Mouse (Mus musculus) adrenal gland, postnatal 14 days (tissue): ENCODE results near the gene Cilp2. TPM values are rescaled to one million over a fixed set of nuclear protein-coding genes. Genes with fewer than 3 reads are reported as not detected.

Source experiments
- DNase-seq: peaks from one replicate; pipeline ENCODE4 v3.0.0; 2021; ENCODE audit warnings: mixed read lengths
- total RNA-seq: library from RNA; stranded (reverse); gene quantifications from 2 replicates; pipeline ENCODE4 v1.2.3, GENCODE M21; 2021

Cilp2 gene
- total RNA-seq, 1 experiment from 2014 or later = 0.07 TPM

- DNase-seq = peak; percentile 79
Measured at GRCm38 (mm10) chr8:69874155-69874554, 13.3 kb downstream of the Cilp2 start.

GRCm38 (mm10) chr8:69870907-69871306 lies 16.6 kb downstream of the Cilp2 start:
- no peak for DNase-seq

- DNase-seq = no peak
Measured at GRCm38 (mm10) chr8:69870003-69870765, 17.3 kb downstream of the Cilp2 start.

GRCm38 (mm10) chr8:69867696-69868326 lies 19.7 kb downstream of the Cilp2 start:
- DNase-seq = peak; percentile 68

- DNase-seq = no peak
Measured at GRCm38 (mm10) chr8:69864180-69864579, 23.3 kb downstream of the Cilp2 start.

GRCm38 (mm10) chr8:69863387-69864020 lies 24.0 kb downstream of the Cilp2 start:
- DNase-seq = no peak

- no peak for DNase-seq
Measured at GRCm38 (mm10) chr8:69861251-69861650, 26.2 kb downstream of the Cilp2 start.

- no peak for DNase-seq
Measured at GRCm38 (mm10) chr8:69860807-69861206, 26.7 kb downstream of the Cilp2 start.

- DNase-seq = no peak
Measured at GRCm38 (mm10) chr8:69853869-69854268, 33.6 kb downstream of the Cilp2 start.

GRCm38 (mm10) chr8:69850926-69851506 lies 36.5 kb downstream of the Cilp2 start:
- DNase-seq = no peak

GRCm38 (mm10) chr8:69849899-69850298 lies 37.6 kb downstream of the Cilp2 start:
- DNase-seq = peak; percentile 27

GRCm38 (mm10) chr8:69848951-69849350 lies 38.5 kb downstream of the Cilp2 start:
- peak; percentile 68 for DNase-seq

GRCm38 (mm10) chr8:69847167-69848065 lies 40.1 kb downstream of the Cilp2 start:
- DNase-seq = no peak

- no peak for DNase-seq
Measured at GRCm38 (mm10) chr8:69837057-69837682, 50.3 kb downstream of the Cilp2 start.

- peak; percentile 88 for DNase-seq
Measured at GRCm38 (mm10) chr8:69832298-69832853, 55.1 kb downstream of the Cilp2 start, which contains the start of gene Pbx4. TSS of gene Pbx4 (plus strand) at chr8:69832491.

Other genes with a start within 250 kb of the Cilp2 start
- 2.0 and 2.4 TPM in 2 replicates for gene Zfp964, start 233.2 kb downstream of the Cilp2 start, total RNA-seq
- gene Zfp869, start 177.0 kb downstream of the Cilp2 start, total RNA-seq = 17.6 and 21.5 TPM in 2 replicates
- gene Zfp963, start 137.7 kb downstream of the Cilp2 start, total RNA-seq = 2.8 and 3.9 TPM in 2 replicates
- 0.63 and 4.2 TPM in 2 replicates for gene Gm20422, start 112.8 kb downstream of the Cilp2 start, total RNA-seq
- gene Atp13a1, start 96.5 kb downstream of the Cilp2 start, total RNA-seq = 34.8 and 36.3 TPM in 2 replicates
- 21.6 and 26.2 TPM in 2 replicates for gene Zfp866, start 96.5 kb downstream of the Cilp2 start, total RNA-seq
- 9.1 and 19.4 TPM in 2 replicates for gene Gmip, start 79.0 kb downstream of the Cilp2 start, total RNA-seq
- gene Lpar2, start 65.3 kb downstream of the Cilp2 start, total RNA-seq = 1.1 and 1.3 TPM in 2 replicates
- 1.3 and 1.8 TPM in 2 replicates for gene Pbx4, start 55.2 kb downstream of the Cilp2 start, total RNA-seq
- gene Tssk6, start 14.5 kb upstream of the Cilp2 start, total RNA-seq = 0.83 and 0.85 TPM in 2 replicates
- gene Ndufa13, start 14.9 kb upstream of the Cilp2 start, total RNA-seq = 239 and 250 TPM in 2 replicates
- gene Yjefn3, start 15.0 kb upstream of the Cilp2 start, total RNA-seq = 5.7 and 6.7 TPM in 2 replicates
- 105 and 111 TPM in 2 replicates for gene Gatad2a, start 108.7 kb upstream of the Cilp2 start, total RNA-seq
- gene Mau2, start 155.0 kb upstream of the Cilp2 start, total RNA-seq = 54.0 and 60.3 TPM in 2 replicates
- 26.2 and 31.8 TPM in 2 replicates for gene Sugp1, start 155.1 kb upstream of the Cilp2 start, total RNA-seq
- 0.98 and 4.2 TPM in 2 replicates for gene Tm6sf2, start 185.2 kb upstream of the Cilp2 start, total RNA-seq
- gene Hapln4, start 195.8 kb upstream of the Cilp2 start, total RNA-seq = 0.30 and 0.48 TPM in 2 replicates
- 0.41 and 0.67 TPM in 2 replicates for gene Ncan, start 233.2 kb upstream of the Cilp2 start, total RNA-seq
- 15.0 and 18.4 TPM in 2 replicates for gene Nr2c2ap, start 243.6 kb upstream of the Cilp2 start, total RNA-seq